Mouse (Mus musculus): ENCODE data around the gene Smyd3.
A peak's percentile ranks its signal among the peaks of the same experiment; 100 is the strongest.

Smyd3 gene

DNA sequence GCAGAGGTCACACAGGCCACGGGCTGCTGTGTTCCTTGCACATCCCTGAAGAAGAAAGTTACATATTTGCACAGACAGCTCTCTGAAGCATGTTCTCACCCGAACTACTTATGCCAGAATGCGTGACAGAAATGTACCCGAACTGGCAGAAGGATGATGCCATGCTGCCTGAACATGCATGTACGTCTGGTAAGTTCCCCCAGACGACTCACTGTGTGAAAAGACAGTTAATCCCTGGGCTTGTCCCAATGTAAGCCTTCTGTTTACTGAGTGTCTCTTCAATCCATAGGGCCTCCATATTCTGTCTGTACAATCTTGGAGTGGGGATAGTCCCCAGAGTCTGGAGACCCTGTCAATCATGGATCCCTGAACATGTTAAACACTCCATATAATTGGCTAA, 231.1 kb downstream of the Smyd3 start:
- DNase-seq (ENCODE audit: low spot score) = no peak

DNA sequence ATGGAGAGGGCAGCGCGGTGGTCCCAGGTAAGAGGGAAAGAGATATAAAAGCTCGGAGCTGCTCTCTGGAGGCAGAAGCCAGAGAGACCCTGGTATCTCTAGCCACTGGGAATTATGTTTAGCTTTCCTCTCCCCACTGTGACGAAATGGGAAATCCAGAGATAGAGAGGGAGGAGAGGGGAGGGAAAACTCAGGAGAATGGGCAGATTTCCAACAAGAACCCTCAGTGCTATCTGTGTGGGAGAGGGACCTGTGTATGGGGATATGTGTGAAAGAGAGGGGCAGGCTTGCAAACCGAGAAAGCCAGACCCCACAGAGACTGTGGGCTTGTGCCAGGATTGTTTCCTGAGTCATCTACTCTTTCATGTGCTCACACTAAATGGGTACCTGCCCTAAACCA, 235.0 kb downstream of the Smyd3 start:
- DNase-seq (ENCODE audit: low spot score) = no peak

DNA sequence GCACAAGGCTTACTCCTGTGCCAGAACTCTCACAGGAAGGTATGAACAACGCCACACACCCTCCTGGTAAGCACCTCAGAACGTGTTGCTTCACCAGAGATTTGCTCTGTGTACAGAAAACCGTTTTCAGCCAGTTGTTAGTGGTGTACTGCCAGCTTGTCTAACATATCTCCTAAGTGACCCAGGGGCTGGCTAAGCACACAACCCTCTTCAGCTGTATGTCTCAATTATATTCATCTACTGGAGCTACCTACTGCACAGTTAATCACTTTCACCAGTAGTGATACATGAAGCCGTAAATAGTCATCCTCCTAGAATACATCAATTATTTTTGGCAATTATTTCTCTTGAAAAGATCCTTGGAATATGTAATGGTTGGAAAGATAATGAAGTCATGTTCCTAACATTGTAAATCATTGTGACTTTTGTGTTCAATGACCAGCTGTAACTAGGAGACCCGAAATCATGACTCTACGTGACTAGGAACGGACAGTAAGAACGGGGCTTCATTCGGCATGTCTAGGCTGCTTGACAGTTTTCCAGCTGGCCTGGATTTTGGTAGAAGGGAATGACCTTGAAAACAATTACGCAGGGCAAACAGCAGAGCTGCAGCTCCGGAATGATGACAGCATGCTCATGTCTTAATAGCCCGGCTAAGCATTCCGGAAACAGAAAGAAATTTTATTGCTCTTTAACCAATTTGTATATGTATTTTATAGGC, 236.3 kb downstream of the Smyd3 start:
- DNase-seq (ENCODE audit: low spot score) = no peak

DNA sequence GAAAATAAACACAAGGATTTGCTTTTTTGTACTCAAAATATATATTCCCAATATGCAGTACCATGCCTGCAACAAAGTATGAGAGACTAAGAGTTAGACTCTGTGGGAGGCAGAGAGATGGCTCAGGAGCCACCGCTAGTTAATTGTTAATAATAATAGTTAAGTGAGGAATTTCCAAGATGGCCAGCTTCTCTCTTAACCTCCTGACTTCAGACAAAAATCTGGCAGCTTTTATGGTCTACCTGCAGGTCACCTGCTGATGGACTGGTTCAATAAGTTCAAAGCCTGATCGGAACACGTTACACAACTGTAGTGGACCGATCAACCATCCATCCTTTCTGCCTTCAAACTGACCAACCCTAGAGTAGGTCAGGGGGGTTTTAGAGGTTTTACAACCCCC, 238.7 kb downstream of the Smyd3 start:
- no peak for DNase-seq (ENCODE audit: low spot score)

DNA sequence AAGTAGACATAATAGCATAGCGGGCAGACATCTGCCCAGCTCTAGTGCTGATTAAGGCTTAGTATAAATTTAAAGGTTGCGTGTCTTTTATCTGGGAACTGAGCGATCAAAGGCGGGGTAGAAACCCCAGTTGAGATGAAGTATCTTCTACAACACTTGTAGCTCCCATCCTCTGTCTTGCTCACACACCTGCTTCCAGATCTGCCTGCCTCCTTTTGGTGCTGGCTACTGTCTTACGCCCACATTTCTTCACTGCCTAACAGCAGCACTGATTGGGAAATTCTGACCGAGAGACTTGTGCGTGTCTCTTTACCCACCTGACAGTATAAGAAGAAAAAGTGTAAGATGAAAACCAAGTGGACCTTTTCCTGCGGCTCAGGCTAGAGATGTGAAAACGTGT, 240.5 kb downstream of the Smyd3 start:
- DNase-seq (ENCODE audit: low spot score) = no peak

DNA sequence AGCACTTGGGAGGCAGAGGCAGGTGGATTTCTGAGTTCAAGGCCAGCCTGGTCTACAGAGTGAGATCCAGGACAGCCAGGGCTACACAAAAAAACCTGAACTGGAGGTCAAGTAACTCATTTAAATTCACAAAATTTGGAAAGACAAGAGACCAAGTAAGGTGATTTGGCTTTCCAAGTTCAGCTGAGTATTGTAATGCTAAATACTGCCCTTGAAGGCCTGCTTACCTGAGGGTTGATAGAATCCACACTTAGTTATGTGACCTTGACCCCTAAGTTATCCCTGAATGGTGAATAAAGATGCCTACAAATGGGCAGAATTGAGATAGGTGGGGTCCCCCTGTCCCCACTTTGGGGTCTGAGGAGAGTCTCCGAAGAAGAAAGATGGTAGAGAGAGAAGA, 241.0 kb downstream of the Smyd3 start:
- no peak for DNase-seq (ENCODE audit: low spot score)

DNA sequence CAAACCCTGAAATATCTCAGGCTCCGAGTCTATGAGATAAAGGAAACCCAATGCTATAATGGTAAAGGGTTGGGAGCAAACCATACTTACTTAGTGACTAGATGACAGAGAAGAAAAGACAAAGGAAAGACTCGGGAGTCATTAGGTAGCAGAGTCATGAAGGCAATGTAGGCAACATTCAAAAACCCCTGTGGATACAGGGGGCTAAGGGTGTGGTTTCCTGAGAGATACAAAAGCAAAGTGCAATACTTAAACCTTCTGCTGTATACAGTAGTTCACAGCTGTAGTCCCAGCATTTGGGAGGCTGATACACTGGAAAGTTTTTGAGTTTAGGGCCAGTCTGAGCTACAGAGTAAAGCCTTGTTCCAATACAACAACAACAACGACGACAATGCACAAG, 244.9 kb downstream of the Smyd3 start:
- no peak for DNase-seq (ENCODE audit: low spot score)

DNA sequence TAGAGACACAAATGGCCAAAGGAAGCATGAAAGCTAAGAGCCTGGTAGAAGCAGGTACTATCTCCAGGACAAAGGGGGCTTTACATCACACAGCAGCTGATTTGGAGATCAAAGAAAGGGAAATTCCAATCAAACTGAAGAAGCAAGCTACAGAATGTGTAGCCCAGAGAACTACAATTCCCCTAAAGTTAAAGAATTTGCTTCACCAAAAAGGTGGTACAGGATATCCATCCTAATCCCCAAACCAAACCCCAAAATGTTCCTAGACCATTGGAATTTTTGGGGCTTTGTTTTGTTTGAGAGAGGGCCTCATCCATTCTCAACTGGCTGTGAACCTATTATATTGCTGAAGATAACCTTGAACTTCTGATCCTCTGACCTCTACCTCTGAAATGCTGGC, 245.5 kb downstream of the Smyd3 start:
- DNase-seq (ENCODE audit: low spot score) = no peak

DNA sequence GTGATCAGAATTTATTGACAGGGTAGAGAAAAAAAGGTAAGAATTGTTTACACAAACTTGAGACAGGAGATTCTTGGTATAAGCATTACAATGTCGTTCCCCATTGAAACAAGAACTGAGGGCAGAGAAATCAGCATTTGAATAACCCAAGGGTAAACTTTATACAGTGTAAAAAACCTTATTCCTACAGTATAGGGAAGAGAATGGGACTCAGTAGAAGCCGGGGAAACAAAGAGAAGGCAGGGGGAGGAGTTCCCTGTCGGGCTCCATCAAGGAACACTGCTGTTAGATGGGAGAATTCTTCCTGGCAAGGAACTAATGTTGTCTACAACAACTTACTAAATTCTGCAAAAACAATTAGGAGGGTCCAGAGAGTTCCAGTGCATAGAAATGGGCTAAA, 250.9 kb downstream of the Smyd3 start:
- no peak for DNase-seq (ENCODE audit: low spot score)

DNA sequence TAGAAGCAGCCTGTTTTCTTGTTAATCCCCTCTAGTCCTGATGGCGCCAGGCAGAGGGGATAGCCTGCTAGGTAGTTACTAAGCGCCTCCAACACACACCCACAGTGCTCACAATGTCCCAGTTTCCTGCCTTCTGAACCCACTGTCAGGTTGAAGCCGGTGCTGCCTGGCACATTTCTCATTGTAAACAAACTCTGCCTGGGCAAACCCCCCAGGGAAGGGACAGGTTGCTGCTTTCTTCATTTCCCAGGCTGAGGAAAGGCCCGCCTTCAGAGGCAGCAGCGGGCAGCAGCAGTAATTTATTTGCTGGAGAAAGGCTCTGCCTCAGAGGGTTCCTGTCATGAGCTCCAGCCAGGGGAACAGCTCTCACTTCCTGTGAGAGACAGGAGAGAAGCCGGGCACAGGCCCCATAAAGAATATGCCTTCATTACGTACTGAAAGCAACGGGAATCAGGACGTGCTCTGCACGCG, 256.3 kb downstream of the Smyd3 start:
- peak; percentile 2 for DNase-seq (ENCODE audit: low spot score)

DNA sequence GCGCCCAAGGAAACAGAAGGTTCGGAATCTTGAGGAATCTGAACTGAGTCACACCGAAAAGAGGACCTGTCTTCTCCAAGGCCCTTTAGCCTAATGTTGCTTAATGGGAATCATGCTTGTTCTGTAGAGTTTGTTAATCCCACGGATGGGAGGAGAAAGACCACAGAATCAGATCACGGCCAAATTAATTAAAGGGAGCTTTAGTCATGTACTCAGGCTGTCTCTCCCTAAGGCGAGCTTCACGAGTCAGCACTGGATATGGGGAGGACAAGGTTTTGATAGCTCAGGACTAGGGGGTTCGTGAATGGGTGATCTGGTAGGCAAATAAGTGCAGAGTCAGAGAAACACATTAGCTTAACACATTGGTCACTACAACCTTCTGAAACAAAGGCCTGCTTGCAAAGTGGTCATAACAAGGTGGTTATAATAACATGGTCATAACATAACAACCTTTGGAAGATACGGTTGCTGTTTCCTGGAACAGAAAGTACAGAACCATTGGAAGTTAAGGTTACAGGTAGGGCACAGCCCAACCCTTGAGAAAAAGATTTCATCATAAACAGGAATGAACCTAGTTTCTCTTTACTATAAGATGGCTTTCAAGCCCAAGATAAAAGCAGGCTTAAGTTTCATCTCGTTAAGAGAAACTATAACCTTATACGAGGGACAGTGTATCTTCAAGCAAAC, 261.9 kb downstream of the Smyd3 start:
- no peak for DNase-seq (ENCODE audit: low spot score)

DNA sequence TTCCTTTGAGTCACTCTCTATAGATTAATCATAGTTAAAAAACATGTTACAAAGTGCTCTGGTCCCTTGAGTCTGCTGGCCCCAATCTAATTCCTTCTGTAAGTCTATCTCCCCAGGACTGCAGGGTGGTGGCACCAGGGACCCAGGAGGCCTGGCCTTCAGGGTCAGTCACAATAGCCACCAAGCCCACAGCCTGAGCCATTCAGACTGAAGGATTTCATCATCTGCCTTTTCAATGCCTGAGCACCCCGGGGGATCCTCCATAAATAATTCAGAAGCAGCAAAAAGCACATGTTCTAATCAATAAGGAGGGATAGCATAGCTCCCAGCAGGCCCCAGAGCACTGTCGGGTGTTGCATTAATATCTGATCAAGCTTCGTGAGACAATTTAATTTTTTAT, 263.3 kb downstream of the Smyd3 start:
- DNase-seq (ENCODE audit: low spot score) = no peak

DNA sequence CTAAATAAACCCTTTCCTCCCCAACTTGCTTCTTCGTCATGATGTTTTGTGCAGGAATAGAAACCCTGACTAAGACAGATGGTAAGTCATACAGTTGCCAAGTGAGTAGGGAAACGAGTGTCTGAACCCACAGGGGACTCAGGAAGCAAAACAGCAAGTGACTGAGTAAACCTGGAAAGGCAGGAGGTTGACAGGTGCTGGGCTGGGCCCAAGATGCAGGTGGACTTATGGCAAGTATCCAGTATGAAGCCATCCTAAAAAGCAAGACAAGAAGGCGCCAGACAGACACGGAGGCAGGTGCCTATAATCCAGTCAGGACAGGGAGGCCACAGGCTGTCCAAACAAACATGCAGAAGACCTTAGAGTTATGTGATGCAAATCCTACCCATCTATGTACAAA, 265.2 kb downstream of the Smyd3 start:
- no peak for DNase-seq (ENCODE audit: low spot score)

DNA sequence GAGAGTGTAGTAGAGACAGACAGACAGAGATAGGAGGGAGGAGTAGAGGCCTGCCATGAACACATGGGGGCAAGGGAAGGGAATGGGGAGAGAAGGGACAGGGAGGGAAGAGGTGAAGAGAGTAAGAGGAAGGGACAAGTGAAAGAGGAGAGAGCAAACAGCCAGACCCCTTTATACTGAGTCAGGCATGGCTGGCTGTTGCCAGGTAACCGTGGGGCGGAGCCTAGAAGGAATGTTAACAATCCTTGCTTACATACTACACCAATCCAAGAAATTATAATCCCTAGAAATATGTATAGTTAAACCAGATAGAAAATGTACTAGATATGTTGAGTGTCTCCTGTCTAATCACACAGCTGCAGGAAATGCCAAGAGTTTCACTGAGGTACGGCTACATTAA, 267.5 kb downstream of the Smyd3 start:
- DNase-seq (ENCODE audit: low spot score) = no peak

DNA sequence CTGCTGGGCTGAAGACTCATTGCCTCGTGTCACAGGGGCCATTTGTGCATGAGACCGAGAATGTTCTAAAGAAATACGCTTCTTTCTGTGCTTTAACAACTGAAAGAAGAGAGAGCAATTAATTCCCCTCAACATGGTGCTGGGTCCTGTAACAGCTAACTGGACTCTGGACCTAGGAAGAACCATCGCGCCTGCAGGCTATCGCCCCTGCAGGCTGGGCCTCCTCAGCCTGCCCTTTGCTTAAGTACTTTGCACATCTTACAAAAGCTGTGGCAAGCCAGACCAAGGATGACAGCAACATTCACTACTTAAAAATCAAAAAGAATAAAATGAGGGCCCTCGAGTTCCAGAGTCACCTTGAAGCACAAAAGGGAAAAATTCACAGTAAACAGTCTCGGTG, 274.3 kb downstream of the Smyd3 start:
- DNase-seq (ENCODE audit: low spot score) = no peak

DNA sequence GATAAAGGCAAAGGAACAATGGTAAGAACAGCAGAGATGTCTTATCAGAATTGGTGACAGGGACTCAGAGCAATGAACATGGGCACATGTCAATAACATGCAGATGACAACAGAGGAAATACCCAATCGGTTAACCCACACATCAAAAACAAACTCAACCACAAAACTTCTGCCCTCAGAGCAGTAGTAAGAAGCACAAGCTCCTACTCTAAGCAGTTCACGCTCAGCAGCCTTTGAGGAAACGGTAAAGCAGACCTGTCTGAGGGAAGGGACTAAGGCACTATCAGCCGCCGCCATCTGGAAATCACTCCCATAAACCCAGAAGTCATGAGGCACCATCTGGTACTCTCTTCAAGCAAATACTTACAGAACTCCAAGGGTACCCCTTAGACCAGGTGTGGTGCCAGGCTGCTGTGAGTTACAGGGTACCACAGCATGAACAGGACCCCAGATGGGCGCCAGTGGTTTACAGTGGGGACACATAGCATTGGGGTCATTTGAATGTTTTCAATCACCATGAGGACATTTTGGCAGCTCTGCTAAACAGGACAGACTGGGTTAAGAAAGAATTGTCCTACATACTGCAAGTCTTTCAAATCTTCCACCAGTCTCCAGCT, 277.1 kb downstream of the Smyd3 start:
- DNase-seq (ENCODE audit: low spot score) = no peak

DNA sequence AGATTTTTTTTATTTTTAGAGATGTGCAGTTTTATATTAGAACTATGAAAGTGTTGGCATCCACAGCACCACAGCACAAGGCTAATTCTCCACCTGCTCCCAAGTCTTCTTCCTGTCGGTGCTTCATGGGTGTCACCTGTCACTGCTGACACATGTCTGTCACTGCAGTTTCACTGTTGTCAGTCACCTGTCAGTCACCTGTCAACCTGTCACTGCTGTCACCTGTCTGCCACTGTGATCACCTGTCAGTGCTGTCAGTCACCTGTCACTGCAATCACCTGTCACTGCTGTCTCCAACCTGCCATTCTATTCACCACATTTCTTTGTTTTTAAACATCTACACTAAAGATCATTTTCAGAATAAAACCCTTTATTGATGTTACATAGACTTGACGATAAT, 279.2 kb downstream of the Smyd3 start:
- DNase-seq (ENCODE audit: low spot score) = no peak

DNA sequence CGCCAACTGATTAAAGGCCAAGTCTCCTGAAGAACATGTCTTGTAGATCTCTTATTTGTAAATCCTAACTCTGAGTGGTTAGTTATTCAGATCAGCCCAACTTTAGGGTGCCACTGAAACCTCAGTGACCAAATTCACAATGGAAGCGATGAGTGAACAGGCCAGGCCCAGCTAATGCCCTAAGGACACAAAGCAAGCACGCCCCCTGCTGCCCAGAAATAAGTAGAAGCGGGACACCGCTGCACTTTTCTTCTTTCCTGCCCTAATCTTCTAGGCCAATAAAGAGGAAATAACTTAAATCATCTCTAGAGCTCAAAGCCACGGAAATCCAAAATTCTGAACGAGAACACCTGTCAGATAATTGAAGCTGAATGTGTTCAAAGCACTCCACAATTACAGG, 279.9 kb downstream of the Smyd3 start:
- no peak for DNase-seq (ENCODE audit: low spot score)

DNA sequence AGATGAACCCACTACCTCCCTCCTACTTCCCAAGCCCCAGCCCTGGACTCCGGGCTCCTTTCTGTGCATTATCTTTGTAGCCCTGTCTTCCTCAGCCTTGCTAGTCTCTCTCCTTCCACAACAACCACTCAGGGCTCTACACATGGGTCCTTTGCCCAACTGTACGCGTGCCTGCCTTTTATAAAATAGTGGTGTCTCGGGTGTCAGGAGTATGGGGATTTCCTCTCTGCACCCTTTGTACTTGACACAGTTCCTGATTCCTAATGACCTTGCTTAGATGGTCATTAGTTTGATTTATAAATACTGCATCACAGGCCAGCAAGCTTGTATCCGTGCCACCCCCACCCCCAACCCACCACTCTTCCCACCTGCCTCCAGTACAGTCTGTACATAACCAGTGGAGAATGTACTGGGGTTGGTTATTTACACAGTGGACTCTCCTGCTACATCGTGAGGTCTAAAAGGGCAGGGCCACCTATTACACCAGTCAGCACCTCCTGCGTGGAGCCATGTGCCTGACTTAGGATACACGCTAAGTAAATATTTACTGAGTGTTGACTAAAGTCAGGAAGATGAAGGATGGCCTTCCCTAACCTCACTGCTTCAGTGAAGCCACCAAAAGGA, 281.5 kb downstream of the Smyd3 start:
- DNase-seq (ENCODE audit: low spot score) = no peak

DNA sequence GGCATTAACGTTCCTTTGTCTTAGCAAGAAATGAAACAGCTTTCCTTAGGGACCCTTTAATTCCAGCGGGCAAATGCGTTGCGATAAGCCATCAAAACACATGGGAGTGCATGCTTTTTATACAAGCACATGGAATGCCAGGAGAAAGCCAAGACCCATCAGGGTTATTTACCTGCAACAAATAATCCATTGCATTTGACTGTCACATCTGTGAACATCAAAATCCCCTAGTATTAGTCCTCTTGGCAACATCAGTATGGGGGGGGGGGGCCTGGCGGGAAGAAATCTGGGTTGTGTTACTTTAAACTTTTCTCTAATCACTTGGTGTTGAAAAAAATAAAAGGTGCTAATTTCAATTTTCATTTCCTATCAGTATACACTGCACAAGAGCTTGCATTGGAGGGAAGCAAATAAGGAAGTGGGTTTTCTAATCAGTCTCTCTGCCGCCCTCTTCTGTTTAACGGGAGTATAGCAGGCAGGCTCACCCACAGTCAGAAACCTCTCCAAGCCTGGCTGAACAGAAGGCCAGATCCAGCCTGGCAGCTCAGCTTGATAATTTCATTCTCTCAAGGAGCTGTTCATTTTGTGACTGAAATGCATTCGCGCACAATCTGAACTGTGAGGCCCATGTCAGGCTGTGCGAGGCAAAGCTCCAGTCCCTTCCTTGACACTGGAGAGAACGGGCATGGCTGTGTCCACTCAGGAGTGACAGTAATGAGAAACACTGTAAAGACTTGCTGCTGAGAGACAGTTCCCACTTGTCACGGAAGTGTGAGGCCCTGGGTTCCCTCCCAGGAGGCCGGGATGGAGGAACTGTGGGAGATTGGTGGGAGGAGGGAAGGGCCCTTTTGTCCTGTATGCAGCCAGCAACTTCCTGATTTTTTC, 285.8 kb downstream of the Smyd3 start:
- peak; percentile 83 for DNase-seq (ENCODE audit: low spot score)

DNA sequence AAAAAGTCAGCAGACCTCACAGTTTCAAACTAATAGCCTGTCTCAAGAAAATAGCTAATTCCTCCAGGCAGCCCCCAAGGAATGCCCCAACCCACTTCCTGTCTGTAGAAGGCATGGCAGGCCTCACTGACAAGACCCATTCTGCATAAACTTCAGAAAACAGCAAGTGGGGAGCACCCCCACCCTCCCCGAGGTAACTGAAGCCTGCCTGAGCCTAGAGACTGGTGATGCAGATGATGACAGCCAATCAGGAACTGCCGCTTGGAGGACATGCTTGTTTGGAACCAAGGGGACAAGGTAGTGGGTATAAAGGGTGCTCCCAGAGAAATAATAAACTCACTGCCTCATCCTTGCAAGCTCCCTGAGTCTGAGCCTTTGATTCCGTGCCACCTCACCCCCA, 288.3 kb downstream of the Smyd3 start:
- DNase-seq (ENCODE audit: low spot score) = no peak

DNA sequence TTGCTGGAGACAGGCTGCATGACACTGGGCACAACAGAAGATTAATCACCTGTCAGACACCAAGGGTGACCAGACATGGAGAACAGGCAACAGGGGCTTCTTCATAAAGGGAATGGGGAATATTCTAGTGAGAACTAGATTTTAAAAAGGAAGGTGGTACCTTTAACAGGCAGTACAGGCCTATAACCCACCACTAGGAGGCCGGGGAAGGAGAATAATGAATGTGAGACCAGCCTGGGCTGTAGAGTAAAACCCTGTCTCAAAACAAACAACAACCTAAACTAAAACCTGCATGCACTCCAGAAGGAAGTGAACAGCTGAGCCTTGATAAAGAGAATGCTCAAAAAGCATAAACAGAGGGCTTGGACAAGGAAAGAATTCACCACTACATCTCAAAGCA, 297.6 kb downstream of the Smyd3 start:
- DNase-seq (ENCODE audit: low spot score) = no peak

Measured in adipocyte (in vitro differentiated cells).